ENCODE assay signal across 8 mouse cellular contexts in the genomic region with DNA sequence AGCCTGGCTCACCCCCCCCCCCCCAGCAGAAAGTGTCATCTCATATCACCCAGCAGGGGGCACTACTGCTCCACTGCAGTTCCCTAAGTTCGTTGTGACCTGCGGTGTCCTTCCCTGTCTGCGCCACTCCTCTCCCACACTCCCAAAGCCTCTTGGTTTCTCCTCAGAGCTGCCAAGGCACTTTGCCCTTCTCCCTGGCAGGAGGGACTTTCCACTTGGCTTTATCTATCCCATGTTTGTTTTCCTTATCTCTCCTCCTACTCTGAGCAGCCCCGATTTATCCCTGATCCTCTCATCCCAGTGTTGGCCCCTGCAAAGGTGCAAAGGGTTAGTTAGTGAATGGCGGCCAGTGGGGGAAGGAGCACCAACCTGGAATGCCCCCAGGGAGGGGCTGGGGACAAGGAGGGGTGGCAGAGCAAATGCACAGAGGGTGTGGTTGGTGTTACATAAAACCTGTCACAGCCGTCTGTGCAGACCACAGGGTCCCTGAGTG. TPM values are rescaled to one million over a fixed set of nuclear protein-coding genes. Genes with fewer than 3 reads are reported as not detected.
A peak's percentile ranks its signal among the peaks of the same experiment; 100 is the strongest.
DNase-seq lines count a peak whose midpoint lies in the region; ATAC-seq lines count a peak whose summit lies in the region.

No protein-coding gene starts in this region.

- H3K36me3 ChIP-seq in lung, embryonic 15.5 days: no peaks in the 10 kb centered on the region

- ATAC-seq in lung, embryonic 15.5 days (ENCODE audit: borderline replicate concordance, extremely low read depth, low FRiP score, low TSS enrichment): peak; percentile 64
- ATAC-seq in inflammation-experienced regulatory T-cells, adult 6 months: no peak

- peak overlapping the region; percentile 50 for H3K27ac ChIP-seq in lung, embryonic 15.5 days

- peak; percentile 65 for DNase-seq in CD4-positive helper T cell, adult 2 months (ENCODE audit: low read depth, low spot score)
- peak; percentile 46 for DNase-seq in T-cell, adult 2 months (ENCODE audit: low spot score)
- DNase-seq in cerebellum, postnatal 36 days: peak; percentile 66 to 70
- peak; percentile 62 to 68 for DNase-seq in heart, adult 9 months (ENCODE audit: low spot score in 2 of 2)
- peak; percentile 74 for DNase-seq in kidney, postnatal 14 days
- peak; percentile 35 to 47 for DNase-seq in right cerebral cortex, postnatal 10 days (ENCODE audit: low spot score in 2 of 2)

- peak overlapping the region; percentile 24; the same call in 1 of the 2 replicates for H3K4me2 ChIP-seq in lung, embryonic 15.5 days

- no peaks in the 10 kb centered on the region for H3K9me3 ChIP-seq in lung, embryonic 15.5 days

- no peak overlapping the region for H3K9ac ChIP-seq in lung, embryonic 15.5 days

- peaks cover 7% of the 10 kb centered on the region for H3K4me1 ChIP-seq in lung, embryonic 15.5 days

- WGBS in lung, embryonic 15.5 days: 7% methylated on average over 6 of the region's 6 CpGs

- H3K4me3 ChIP-seq in lung, embryonic 15.5 days: no peak overlapping the region

- H3K27me3 ChIP-seq in lung, embryonic 15.5 days: peaks cover 15% of the 10 kb centered on the region

RNA-seq across cellular contexts. Expression of a gene that starts 28.9 kb away (rescaled TPM):
- 1.4 and 2.8 TPM in 2 replicates for polyA plus RNA-seq in lung, embryonic 15.5 days (2015; fragmentation: Nextera tagmentation; extraction: Ambion mirVana)
- polyA plus RNA-seq in inflammation-experienced regulatory T-cells, adult 6 months (2017; shearing (Covaris generic)): not detected

RNA-seq across cellular contexts. Expression of a gene that starts 30.8 kb away (rescaled TPM):
- polyA plus RNA-seq in lung, embryonic 15.5 days (2015; fragmentation: Nextera tagmentation; extraction: Ambion mirVana): 21.4 and 21.7 TPM in 2 replicates
- polyA plus RNA-seq in inflammation-experienced regulatory T-cells, adult 6 months (2017; shearing (Covaris generic)): 1 to 10 TPM; 5.2 to 9.2 (median 5.8) TPM

RNA-seq across cellular contexts. Expression of a gene that starts 40.6 kb away (rescaled TPM):
- polyA plus RNA-seq in lung, embryonic 15.5 days (2015; fragmentation: Nextera tagmentation; extraction: Ambion mirVana): 6.1 and 9.1 TPM in 2 replicates
- polyA plus RNA-seq in inflammation-experienced regulatory T-cells, adult 6 months (2017; shearing (Covaris generic)): not detected

RNA-seq across cellular contexts. Expression of a gene that starts 49.4 kb away (rescaled TPM):
- polyA plus RNA-seq in lung, embryonic 15.5 days (2015; fragmentation: Nextera tagmentation; extraction: Ambion mirVana): 48.7 and 49.2 TPM in 2 replicates
- polyA plus RNA-seq in inflammation-experienced regulatory T-cells, adult 6 months (2017; shearing (Covaris generic)): 10 to 100 TPM; 39.0 to 55.4 (median 54.2) TPM

RNA-seq across cellular contexts. Expression of a gene that starts 53.9 kb away (rescaled TPM):
- 117 and 124 TPM in 2 replicates for polyA plus RNA-seq in lung, embryonic 15.5 days (2015; fragmentation: Nextera tagmentation; extraction: Ambion mirVana)
- 10 to 100 TPM; 63.3 to 71.1 (median 67.0) TPM for polyA plus RNA-seq in inflammation-experienced regulatory T-cells, adult 6 months (2017; shearing (Covaris generic))
